Mouse (Mus musculus): Measurements from ENCODE around the gene Cyp4f14.
"Not testable (repeated sequence)": the region's sequence is repeated elsewhere in the genome, so short reads cannot be mapped to it uniquely, and the experiment has no call there.

Gene Cyp4f14

DNA sequence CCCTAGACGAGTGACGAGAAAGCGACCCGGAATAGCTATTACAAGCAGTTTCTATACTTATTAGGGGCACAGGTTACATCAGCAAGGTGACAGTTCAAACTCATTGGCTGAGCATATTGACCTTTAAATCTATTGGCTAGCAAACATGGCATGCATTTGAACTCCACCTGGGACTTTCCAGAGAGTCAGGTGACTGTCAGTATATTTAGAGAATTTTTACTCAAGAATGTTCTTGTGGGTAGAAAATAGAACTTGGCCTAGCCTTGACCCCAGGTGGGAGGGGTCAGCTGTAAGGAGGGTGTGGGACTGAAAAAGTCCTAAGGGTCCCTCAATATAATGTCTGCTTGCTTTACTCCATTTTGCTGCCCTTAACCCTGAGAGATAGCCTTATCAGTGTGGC is 21.7 kb downstream of the Cyp4f14 start:
- no peak for ATAC-seq (ENCODE audit: insufficient number of reproducible peaks, low FRiP score, low TSS enrichment)

DNA sequence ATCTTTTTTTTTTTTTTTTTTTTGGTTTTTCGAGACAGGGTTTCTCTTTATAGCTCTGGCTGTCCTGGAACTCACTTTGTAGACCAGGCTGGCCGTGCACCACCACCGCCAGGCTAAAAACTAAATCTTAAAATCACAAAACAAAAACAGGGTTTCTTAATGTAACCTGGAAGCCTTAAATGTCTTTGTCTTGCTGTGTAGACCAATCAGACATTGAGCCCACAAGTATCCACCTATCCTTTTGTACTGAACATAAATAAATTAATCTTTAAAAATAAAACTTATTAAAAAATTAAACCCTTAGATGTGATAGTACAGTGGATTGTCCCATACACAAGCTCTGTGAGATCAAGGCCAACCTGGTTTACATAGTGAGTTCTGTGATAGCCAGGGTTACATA is 23.2 kb downstream of the Cyp4f14 start:
- no peak for ATAC-seq (ENCODE audit: insufficient number of reproducible peaks, low FRiP score, low TSS enrichment)

DNA sequence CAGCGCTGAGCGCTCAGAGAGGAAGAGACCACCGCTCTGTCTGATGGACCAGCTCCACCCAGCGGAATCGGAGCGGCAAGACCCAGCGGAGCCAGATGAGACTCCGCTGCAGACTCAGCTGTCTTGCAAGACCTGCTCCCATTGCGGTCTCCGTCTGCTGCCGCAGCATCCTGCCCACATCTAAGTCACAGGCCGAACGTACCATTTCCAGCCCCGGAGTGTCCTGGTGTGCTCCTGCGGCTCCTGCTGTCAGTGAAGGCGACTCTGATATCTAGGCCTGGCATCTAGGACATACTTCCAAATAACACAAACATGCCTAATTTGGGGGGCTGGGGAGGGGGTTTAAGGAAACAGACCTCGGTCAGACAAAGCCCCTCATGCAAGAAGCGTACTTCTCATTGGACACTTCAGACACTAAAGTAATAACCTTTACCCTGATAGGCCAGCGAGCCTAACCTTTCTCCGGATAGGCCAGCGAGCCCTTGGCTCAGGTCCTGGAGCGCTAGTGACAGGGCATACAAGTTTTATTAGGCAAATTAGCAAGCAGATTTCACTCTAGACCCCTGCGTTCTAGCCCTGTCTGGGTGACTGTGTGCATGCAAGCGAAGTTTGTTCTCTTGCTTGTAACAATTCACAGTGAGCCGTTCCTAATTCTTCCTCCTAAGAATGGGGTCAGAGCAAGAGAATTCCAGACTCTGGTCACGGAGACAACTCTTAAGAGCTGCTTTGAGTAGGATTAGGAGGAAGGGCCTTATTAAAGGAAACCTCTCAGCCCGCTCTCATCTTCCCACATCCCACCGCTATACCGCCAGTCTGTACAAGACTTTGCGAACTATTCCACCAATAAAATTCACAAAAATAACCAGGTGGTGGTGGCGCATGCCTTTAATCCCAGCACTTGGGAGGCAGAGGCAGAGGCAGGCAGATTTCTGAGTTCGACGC is 25.6 kb downstream of the Cyp4f14 start, which contains the start of gene Zfp870:
Gene Zfp870, minus strand, starts transcription at position 404 of the 942 bp plus-strand sequence.
- ATAC-seq (ENCODE audit: insufficient number of reproducible peaks, low FRiP score, low TSS enrichment) = peak; percentile 96

DNA sequence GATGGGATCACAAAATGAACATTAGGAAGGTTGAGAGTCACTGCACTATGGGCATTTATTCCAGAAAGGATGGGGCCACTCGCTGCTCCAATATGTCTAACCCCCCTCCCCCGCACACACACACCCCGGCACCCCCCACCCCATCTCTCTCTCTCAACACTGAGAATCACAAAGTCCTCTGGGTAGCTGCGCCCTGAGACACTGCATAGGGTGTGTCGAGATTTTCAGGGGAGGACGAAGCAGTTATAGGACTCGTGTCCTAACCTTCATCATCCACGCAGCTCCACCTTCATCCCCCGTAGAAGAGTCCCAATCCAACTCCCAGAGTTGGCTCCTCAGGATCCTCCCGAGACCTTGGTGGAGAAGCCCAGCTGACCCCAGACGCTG is 26.3 kb downstream of the Cyp4f14 start:
- no peak for ATAC-seq (ENCODE audit: insufficient number of reproducible peaks, low FRiP score, low TSS enrichment)

DNA sequence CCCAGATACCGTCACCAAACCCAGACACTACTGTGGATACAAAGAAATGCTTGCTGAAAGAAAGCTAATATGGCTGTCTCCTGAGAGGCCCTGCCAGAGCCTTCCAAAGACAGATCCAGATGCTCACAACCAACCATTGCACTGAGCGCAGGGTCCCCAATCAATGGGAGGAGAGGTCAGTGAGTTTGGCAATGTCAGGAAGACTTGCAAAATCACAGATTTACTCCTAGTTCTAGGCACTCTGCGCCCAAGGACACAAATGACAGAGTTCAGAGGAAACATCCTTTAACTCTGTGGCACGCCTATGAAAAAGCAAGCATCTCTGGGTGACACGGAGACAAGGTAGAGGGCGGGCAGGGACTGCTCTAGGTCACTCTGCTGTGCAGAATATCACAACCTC is 27.5 kb downstream of the Cyp4f14 start:
- no peak for ATAC-seq (ENCODE audit: insufficient number of reproducible peaks, low FRiP score, low TSS enrichment)

DNA sequence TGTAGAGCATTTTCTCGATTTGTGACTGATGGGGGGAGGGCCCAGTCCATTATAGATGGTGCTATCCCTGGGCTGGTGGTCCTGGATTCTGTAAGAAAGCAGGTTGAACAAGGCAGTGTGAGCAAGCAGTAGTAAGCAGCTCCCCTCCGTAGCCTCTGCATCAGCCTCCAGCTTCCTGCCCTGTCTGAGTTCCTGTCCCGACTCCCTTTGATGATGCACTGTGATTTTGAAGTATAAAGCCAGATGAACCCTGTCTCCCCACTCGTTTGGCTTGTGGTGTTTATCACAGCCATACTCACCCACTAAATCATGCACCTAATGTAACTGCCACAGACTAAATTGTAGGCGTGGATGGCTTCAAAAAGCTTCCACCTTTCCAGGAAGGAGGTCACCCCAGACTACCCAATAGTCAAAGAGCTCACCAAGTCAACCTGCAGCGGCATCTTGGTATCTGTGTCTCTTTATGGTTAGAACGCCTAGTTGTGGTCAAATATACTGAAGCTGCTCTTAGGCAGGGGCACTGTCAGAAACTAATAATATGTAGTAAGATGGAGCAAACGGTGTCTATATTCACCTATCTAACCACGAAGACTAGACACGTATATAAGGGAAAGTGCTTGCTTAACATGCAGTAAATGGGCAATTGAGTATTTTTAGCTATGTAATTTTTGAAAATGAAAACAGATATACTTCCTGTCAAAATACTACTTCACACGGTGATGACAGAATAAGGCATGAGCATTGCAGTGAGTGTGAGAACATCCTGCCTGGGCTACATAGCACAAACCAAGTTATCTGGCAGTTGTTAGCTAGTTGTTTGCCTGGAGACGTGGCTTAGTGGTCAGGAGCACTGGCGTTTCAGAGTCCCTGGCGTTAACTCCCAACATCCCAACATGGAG is 36.6 kb downstream of the Cyp4f14 start:
- ATAC-seq (ENCODE audit: insufficient number of reproducible peaks, low FRiP score, low TSS enrichment) = no peak

DNA sequence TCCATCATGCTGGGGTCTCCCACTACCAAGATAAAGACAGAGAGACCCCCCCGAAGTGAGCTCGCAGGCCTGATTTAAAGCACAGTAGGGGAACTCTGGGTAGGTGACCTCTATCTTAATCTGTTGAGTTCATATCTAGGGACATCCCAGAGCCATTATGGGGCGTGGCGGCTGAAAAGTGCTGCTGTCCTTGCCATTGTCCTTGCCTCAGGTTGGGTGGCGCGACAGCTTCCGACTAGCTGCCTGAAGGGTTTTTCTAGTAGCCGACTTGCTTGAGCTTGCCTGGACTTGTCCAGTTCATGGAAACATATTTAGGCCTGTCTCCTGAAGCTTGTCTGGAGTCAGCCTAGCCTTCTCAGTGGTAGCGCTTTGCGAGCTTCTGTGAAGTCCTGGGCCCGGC is 38.4 kb downstream of the Cyp4f14 start:
- ATAC-seq (ENCODE audit: insufficient number of reproducible peaks, low FRiP score, low TSS enrichment) = no peak

DNA sequence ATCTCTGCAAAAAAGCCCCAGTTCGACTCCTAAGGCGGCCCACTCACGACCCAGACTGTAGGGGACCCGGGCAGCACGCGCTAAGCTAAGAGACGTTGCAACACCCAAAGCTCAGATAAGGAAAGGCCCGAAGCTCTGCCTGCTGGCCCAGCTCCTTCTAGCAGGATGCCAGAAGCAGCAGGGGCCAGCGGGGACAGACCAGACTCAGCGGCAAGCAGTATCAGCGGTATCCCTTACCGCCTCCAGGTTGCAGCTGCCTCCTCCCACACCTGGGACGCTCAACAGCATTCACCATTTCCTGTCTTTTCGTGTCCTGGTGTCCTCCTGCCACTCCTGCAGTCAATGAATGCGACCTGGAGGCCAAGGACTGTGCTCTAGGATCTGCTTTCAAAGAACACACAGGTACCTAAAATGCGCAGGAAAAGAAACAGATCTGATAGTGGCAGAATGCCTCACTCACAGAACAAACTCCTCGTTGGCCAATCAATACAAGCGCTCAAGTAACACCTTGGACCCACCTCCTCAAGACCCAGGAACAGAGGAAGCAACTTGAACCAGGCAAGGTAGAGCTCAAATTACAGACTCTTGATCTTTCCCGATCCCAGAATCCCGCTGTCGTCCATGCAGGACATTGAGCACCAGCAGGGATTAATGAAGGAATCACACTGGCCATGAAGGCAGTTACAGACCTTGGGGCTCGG is 39.5 kb downstream of the Cyp4f14 start:
- no peak for ATAC-seq (ENCODE audit: insufficient number of reproducible peaks, low FRiP score, low TSS enrichment)

DNA sequence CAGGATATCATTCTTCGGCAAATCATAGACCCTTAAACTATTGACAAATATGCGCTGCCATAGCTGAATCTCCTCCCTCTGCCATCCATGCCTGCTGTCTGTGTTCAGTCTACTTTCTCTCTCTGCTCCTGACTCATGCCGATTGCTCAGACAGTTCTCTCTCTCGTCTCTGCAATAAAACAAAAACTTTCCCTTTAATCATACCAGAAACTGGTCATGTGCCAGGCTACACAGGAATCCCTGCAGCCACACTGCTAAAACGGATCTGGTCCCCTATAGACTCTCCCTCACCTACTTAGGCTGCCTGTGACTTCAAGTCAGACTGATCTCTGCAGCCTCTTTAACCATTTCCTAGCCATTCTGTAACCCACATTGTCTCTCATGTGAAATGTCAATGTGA is 44.4 kb downstream of the Cyp4f14 start:
- ATAC-seq (ENCODE audit: insufficient number of reproducible peaks, low FRiP score, low TSS enrichment) = no peak

DNA sequence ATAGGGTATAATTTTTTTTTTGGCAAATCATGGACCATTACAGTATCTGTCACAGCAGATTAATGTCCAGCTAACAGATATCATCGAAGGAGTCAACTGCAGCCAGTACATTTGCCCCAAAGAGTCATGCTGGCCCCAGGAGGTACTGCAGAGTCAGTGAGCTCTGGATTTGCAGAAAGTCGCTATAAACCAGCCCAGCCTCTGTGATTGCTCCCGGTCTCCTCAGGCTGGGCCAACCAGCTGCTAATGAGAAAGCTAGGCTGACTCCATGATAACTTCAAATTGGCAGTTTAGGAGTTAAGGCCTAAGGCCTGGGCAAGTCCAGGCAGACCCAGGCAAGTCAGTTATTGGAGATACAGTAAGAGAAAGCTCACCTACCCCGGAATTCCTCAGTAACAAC is 45.1 kb downstream of the Cyp4f14 start:
- no peak for ATAC-seq (ENCODE audit: insufficient number of reproducible peaks, low FRiP score, low TSS enrichment)

DNA sequence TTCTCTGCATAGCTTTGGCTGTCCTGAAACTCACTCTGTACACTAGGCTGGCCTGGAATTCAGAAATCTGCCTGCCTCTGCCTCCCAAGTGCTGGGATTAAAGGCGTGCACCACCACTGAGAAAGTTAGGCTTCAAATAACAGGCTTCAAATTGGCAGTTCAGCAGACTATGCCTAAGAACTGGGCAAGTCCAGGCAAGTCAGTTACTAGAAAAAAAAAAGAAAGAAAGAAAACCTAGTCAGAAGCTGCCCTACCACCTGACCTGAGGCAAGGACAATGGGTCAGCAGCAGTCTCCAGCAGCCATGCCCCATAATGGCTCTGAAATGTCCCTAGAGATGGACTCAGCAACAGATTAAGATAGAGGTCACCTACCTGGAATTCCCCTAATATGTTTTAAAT is 45.7 kb downstream of the Cyp4f14 start:
- ATAC-seq (ENCODE audit: insufficient number of reproducible peaks, low FRiP score, low TSS enrichment) = no peak

DNA sequence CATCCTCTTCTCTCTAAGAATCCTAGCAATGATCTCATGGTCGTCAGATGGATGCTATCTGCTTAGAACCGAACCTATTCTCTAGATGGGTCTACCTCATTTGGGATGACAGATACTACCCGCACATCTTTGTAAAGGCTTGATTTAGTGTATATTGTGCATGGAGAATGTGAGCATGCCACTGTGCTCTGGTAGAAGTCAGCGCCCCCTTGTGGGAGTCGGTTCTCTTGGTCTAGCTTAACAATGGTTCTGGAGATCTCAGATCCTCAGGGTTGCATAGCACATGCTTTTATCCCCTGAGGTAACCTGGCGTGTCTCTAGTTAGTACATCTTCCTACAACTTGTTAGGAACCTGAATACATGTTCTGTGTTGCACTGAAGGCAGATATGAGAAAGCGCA is 49.9 kb downstream of the Cyp4f14 start:
- not testable (repeated sequence) for ATAC-seq (ENCODE audit: insufficient number of reproducible peaks, low FRiP score, low TSS enrichment)

DNA sequence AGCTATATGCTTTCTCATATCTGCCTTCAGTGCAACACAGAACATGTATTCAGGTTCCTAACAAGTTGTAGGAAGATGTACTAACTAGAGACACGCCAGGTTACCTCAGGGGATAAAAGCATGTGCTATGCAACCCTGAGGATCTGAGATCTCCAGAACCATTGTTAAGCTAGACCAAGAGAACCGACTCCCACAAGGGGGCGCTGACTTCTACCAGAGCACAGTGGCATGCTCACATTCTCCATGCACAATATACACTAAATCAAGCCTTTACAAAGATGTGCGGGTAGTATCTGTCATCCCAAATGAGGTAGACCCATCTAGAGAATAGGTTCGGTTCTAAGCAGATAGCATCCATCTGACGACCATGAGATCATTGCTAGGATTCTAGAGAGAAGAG is 60.4 kb downstream of the Cyp4f14 start:
- not testable (repeated sequence) for ATAC-seq (ENCODE audit: insufficient number of reproducible peaks, low FRiP score, low TSS enrichment)
